Mouse (Mus musculus): Measurements from ENCODE around the gene Inpp5f. TPM values are rescaled to one million over a fixed set of nuclear protein-coding genes. Genes with fewer than 3 reads are reported as not detected.

The Inpp5f gene
- 10 to 100 TPM; 24.4 to 35.0 TPM for total RNA-seq (2023)

DNA sequence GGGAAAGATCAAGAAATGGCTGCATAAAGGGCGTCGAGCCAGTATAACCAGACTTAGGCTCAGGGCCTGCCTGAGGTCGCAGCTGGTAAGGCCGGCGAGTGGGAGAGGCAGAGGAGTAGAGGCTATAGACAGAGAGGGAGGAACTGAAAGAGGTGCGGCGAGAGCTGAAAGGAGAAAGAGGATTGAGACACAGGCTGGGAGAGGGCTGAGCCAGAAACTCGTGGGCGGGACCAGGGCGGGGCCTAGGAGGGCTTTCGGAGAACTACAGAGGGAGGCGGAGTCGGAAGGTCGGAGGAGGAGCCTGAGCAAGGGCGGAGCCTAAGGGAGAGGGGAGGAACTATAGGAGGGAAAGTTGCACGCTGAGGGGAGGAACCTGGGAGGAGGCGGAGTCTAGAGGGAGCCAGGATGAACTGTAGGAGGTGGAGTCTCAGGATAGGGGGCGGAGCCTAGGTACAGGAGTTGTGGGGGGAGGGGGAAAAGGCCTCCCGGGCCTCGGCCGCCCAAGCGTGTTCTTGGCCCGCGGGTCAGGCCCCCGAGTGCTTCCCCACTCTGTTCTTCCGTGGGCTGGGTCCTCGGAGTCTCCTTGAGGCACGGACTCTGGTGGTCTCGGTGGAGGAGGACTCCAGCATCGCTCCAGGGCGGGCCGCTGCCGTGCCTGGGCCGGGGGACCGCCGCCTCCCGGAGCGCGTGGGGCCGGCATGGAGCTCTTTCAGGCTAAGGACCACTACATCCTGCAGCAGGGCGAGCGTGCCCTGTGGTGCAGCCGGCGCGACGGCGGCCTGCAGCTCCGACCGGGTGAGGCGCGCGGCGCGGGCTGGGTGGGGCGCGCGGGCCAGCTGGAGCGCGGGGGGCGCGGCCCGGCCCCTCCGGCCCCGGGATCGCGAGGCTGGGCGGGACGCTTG is at the start of gene Inpp5f:
Gene Inpp5f (plus strand): TSS at position 432 of the 902 bp plus-strand sequence.

GRCm38 (mm10) chr7:128740334-128740733 is 129.2 kb downstream of the Inpp5f start, which contains the start of gene Mcmbp:
Gene Mcmbp (minus strand): TSS chr7:128740495.

GRCm38 (mm10) chr7:128744684-128745485 is 133.8 kb downstream of the Inpp5f start, which contains the start of gene Sec23ip:
Gene Sec23ip (plus strand): TSS chr7:128744943.

Other genes starting within 250 kb of the Inpp5f start
- gene Rgs10, start 192.6 kb upstream of the Inpp5f start, total RNA-seq (2023): 10 to 100 TPM; 40.2 to 49.1 TPM
- gene Tial1, start 149.6 kb upstream of the Inpp5f start, total RNA-seq (2023): 10 to 100 TPM; 73.4 to 82.6 TPM
- 10 to 100 TPM; 10.7 to 12.6 TPM for gene Bag3, start 87.7 kb upstream of the Inpp5f start, total RNA-seq (2023)
- 10 to 100 TPM; 84.8 to 93.2 TPM for gene Mcmbp, start 129.2 kb downstream of the Inpp5f start, total RNA-seq (2023)
- 10 to 100 TPM; 32.9 to 40.2 TPM for gene Sec23ip, start 133.6 kb downstream of the Inpp5f start, total RNA-seq (2023)